Mouse (Mus musculus): ENCODE results near the gene Cx3cr1.

DNA sequence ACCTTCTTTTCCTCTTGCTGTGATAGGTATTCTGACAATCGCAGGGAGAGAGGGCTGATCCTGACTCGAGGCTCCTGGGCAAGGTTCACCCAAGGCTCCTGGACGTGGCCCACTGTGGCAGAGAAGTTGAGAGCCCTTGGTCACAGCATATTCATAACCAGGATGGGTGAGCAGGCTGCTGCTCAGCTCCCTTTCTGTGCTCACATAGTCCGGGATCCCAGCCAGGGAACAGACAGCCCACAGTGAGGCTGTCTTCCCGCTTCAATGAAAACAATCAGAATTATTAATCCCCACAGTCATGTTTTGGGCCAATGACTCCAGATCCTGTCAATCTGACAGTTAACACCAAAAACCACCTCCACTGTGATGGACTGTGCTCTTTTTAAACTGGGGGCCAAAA is 12.3 kb upstream of the Cx3cr1 start:
- TF ChIP-seq CTCF (conservative IDR thresholded peaks at IDR 0.05; ENCODE audit: low read length), result no peak
- TF ChIP-seq POU5F1 (IDR thresholded peaks at IDR 0.05; ENCODE audit: borderline replicate concordance, low read length), result no peak
